Mouse (Mus musculus) cerebellum, adult 2 months (tissue): ENCODE results near the gene 1700057G04Rik. TPM values are rescaled to one million over a fixed set of nuclear protein-coding genes. Genes with fewer than 3 reads are reported as not detected.

Experiments
- DNase-seq, 2 experiments: peaks; one replicate each; pipeline ENCODE4 v3.0.0; 2021
- H3K27ac ChIP-seq: fragments of 200-500 bp; 2 replicates; pipeline ENCODE4 v1.5.1; 2012; ENCODE audit warnings: low read length, control low read depth, inconsistent platforms; ENCODE audit not compliant: insufficient read depth
- H3K27me3 ChIP-seq: fragments of 200-500 bp; 2 replicates; pipeline ENCODE4 v1.6.1; 2012; ENCODE audit warnings: inconsistent platforms, mild to moderate bottlenecking, low read length, moderate library complexity; ENCODE audit not compliant: control insufficient read depth, insufficient read depth
- H3K4me1 ChIP-seq: fragments of 200-500 bp; 2 replicates; pipeline ENCODE4 v1.6.1; 2011; ENCODE audit warnings: low read length; ENCODE audit not compliant: control insufficient read depth, insufficient read depth
- H3K4me3 ChIP-seq: fragments of 200-500 bp; replicated peaks from 2 replicates; pipeline ENCODE3; 2011; ENCODE audit warnings: mild to moderate bottlenecking, low read depth, low read length, control low read depth; ENCODE audit not compliant: insufficient read depth
- CTCF ChIP-seq: fragments of 200-500 bp; IDR thresholded peaks from 2 replicates; pipeline ENCODE4 v1.5.1; 2011; ENCODE audit warnings: low read depth, mild to moderate bottlenecking, control low read depth, low read length, moderate library complexity, borderline replicate concordance; ENCODE audit not compliant: insufficient read depth
- POLR2A ChIP-seq: fragments of 200-500 bp; IDR thresholded peaks from 2 replicates; pipeline ENCODE4 v1.6.1; 2011; ENCODE audit warnings: low read length, control low read depth, borderline replicate concordance; ENCODE audit not compliant: insufficient read depth
- WGBS: fragments of 180-500 bp; shearing (Covaris S2); methylation state at CpG from one replicate; pipeline ENCODE4 v1.1.7; 2018; 5-methylcytosine and 5-hydroxymethylcytosine counted together
- polyA plus RNA-seq: library from polyadenylated mRNA; depleted of rRNA; stranded (reverse); fragments of >200 nt; gene quantifications from 2 replicates; pipeline ENCODE4 v1.2.3, GENCODE M21; 2012

The 1700057G04Rik gene
- polyA plus RNA-seq, 1 experiment = not detected

GRCm38 (mm10) chr9:92326813-92327212, 17.6 kb downstream of the 1700057G04Rik start:
- WGBS = 87% methylated on average over 4 of the region's 4 CpGs
- DNase-seq = no peak
- H3K27me3 ChIP-seq = no peaks in the 10 kb centered on the region
- TF ChIP-seq POLR2A (no peak), CTCF (no peak)
- no peaks in the 10 kb centered on the region for H3K4me1 ChIP-seq
- H3K4me3 ChIP-seq = no peak overlapping the region
- H3K27ac ChIP-seq = no peak overlapping the region

GRCm38 (mm10) chr9:92331383-92331782, 22.2 kb downstream of the 1700057G04Rik start:
- TF ChIP-seq POLR2A = no peak
- TF ChIP-seq CTCF = no peak
- Histone ChIP-seq H3K27ac (no peak overlapping the region), H3K27me3 (no peaks in the 10 kb centered on the region), H3K4me3 (no peak overlapping the region), H3K4me1 (no peaks in the 10 kb centered on the region)
- WGBS = 94% methylated on average over 4 of the region's 4 CpGs
- DNase-seq = no peak

GRCm38 (mm10) chr9:92334845-92335244, 25.7 kb downstream of the 1700057G04Rik start:
- TF ChIP-seq CTCF = no peak
- 94% methylated on average over 10 of the region's 10 CpGs for WGBS
- Histone ChIP-seq H3K27ac (no peak overlapping the region), H3K27me3 (no peaks in the 10 kb centered on the region), H3K4me1 (no peaks in the 10 kb centered on the region), H3K4me3 (no peak overlapping the region)
- no peak for DNase-seq

DNA sequence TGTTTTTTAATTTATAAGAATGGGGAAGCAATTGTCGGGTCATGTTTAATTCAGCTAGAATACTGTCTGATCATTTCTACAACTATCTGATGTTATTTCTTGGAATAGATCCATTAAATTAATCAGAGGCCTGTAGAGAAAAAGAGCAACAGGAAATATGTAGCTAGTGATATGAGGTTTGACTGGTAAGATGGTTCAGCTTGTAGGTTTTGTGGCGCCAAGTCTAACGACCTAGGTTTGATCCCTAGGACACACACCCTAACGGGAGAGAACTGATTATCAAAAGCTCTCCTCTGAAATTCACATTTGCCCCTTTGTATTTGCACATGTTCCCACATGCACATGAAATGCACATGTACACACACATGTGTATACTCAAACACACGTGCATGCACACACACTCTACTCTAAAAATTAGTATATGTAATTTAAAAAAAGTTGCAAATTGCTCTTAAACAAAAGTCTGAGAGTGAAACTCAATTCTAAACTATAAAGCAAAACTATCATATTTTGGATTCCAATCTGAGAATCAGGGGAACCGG, 26.2 kb downstream of the 1700057G04Rik start:
- 91% methylated on average over 6 of the region's 6 CpGs for WGBS
- Histone ChIP-seq H3K27me3 (no peaks in the 10 kb centered on the region), H3K27ac (no peak overlapping the region), H3K4me1 (no peaks in the 10 kb centered on the region), H3K4me3 (no peak overlapping the region)
- TF ChIP-seq CTCF (no peak), POLR2A (no peak)
- DNase-seq = no peak

- no peaks in the 10 kb centered on the region for H3K4me1 ChIP-seq
- no peak for TF ChIP-seq CTCF
- no peak for TF ChIP-seq POLR2A
- no peak overlapping the region for H3K27ac ChIP-seq
- no peaks in the 10 kb centered on the region for H3K27me3 ChIP-seq
- no peak overlapping the region for H3K4me3 ChIP-seq
- DNase-seq = no peak
- WGBS = 98% methylated on average over 1 of the region's 1 CpGs
Observed at GRCm38 (mm10) chr9:92337063-92337462, 27.9 kb downstream of the 1700057G04Rik start.

GRCm38 (mm10) chr9:92337661-92338060, 28.5 kb downstream of the 1700057G04Rik start:
- 77% methylated on average over 3 of the region's 3 CpGs for WGBS
- no peak for DNase-seq
- Histone ChIP-seq H3K4me3 (no peak overlapping the region), H3K4me1 (no peaks in the 10 kb centered on the region), H3K27ac (no peak overlapping the region), H3K27me3 (no peaks in the 10 kb centered on the region)
- TF ChIP-seq CTCF (no peak), POLR2A (no peak)

DNA sequence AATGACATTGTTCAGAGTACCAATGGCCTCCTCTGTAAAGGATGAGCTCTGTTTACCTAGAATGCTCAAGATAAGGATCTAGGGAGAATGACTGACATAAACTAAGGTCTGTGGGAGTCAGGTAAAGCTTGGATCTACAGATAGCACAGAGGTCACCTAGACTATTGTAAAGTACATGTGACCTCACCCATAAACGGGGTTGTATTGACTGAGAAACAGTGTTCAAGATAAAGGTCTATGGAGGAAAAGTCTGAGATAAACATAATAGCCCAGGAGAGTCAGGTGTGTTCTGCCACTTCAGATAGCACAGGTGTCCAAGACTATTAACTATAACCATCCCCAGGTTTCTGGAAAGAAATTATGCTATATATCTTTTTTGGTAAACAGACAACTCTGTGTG, 29.8 kb downstream of the 1700057G04Rik start:
- TF ChIP-seq CTCF (no peak), POLR2A (no peak)
- no peak for DNase-seq
- H3K4me3 ChIP-seq = no peak overlapping the region
- 81% methylated on average over 1 of the region's 1 CpGs for WGBS
- no peaks in the 10 kb centered on the region for H3K4me1 ChIP-seq
- H3K27ac ChIP-seq = no peak overlapping the region
- H3K27me3 ChIP-seq = no peaks in the 10 kb centered on the region

GRCm38 (mm10) chr9:92351924-92352323, 42.7 kb downstream of the 1700057G04Rik start:
- no peak overlapping the region for H3K27ac ChIP-seq
- 96% methylated on average over 1 of the region's 1 CpGs for WGBS
- H3K4me1 ChIP-seq = no peaks in the 10 kb centered on the region
- TF ChIP-seq POLR2A (no peak), CTCF (no peak)
- no peak overlapping the region for H3K4me3 ChIP-seq
- no peaks in the 10 kb centered on the region for H3K27me3 ChIP-seq
- no peak for DNase-seq

DNA sequence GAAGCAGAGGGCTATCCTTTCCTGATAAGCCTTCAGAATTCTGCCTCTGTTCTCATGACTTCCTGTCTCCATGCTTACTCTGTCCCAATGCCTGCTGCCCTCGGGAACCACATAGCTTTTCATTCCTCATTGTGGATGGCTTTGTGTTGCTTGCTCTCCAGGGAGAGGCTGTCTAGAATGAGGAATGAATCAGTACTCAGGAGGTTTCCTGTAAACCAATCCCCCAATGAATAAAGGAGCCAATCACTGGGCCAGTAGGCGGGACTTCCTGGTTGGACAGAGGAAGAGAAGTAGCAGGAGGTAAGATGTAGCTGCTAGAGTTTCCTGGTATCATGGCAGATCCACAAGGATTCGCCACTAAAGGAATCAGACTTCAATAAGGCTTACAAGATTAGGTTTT, 44.1 kb downstream of the 1700057G04Rik start:
- Histone ChIP-seq H3K27me3 (no peaks in the 10 kb centered on the region), H3K27ac (no peak overlapping the region), H3K4me3 (no peak overlapping the region), H3K4me1 (no peaks in the 10 kb centered on the region)
- DNase-seq = no peak
- TF ChIP-seq POLR2A (no peak), CTCF (no peak)
- 72% methylated on average over 3 of the region's 3 CpGs for WGBS
